Mouse (Mus musculus): ENCODE measurements around the gene Lrrc32. TPM values are rescaled to one million over a fixed set of nuclear protein-coding genes. Genes with fewer than 3 reads are reported as not detected.

The Lrrc32 gene
- polyA plus RNA-seq, 1 experiment: 5.9 TPM

- no peak overlapping the region for H3K4me3 ChIP-seq (ENCODE audit: low read depth, low read length)
- no peak overlapping the region for H3K9ac ChIP-seq (ENCODE audit: low read depth, poor library complexity, severe bottlenecking)
- H3K27me3 ChIP-seq (ENCODE audit: control insufficient read depth, insufficient read depth, low read length, poor library complexity, severe bottlenecking): no peaks in the 10 kb centered on the region
- H3K4me1 ChIP-seq (ENCODE audit: control insufficient read depth, insufficient read depth, low read length): no peaks in the 10 kb centered on the region
- H3K36me3 ChIP-seq (ENCODE audit: control insufficient read depth, insufficient read depth, low read length, poor library complexity, severe bottlenecking): no peaks in the 10 kb centered on the region
- H3K9me3 ChIP-seq (replicated peaks; ENCODE audit: control insufficient read depth, insufficient read depth, low read length, poor library complexity, severe bottlenecking): no peaks in the 10 kb centered on the region
- no peak overlapping the region for H3K27ac ChIP-seq (ENCODE audit: insufficient read depth, low read length)
- TF ChIP-seq EP300 (IDR thresholded peaks at IDR 0.05; ENCODE audit: insufficient read depth, low read depth, low read length): no peak
- TF ChIP-seq CTCF (IDR thresholded peaks at IDR 0.05; ENCODE audit: low read depth, low read length): no peak
- no peak for TF ChIP-seq POLR2A (IDR thresholded peaks at IDR 0.05; ENCODE audit: insufficient read depth, low read length)
Measured at GRCm38 (mm10) chr7:98524401-98524800, 35.3 kb downstream of the Lrrc32 start.

- Histone ChIP-seq H3K27ac (ENCODE audit: insufficient read depth, low read length) (no peak overlapping the region), H3K27me3 (ENCODE audit: control insufficient read depth, insufficient read depth, low read length, poor library complexity, severe bottlenecking) (no peaks in the 10 kb centered on the region), H3K36me3 (ENCODE audit: control insufficient read depth, insufficient read depth, low read length, poor library complexity, severe bottlenecking) (no peaks in the 10 kb centered on the region), H3K9me3 (replicated peaks; ENCODE audit: control insufficient read depth, insufficient read depth, low read length, poor library complexity, severe bottlenecking) (no peaks in the 10 kb centered on the region), H3K9ac (ENCODE audit: low read depth, poor library complexity, severe bottlenecking) (no peak overlapping the region), H3K4me1 (ENCODE audit: control insufficient read depth, insufficient read depth, low read length) (no peaks in the 10 kb centered on the region), H3K4me3 (ENCODE audit: low read depth, low read length) (no peak overlapping the region)
- no peak for TF ChIP-seq CTCF (IDR thresholded peaks at IDR 0.05; ENCODE audit: low read depth, low read length)
- TF ChIP-seq POLR2A (IDR thresholded peaks at IDR 0.05; ENCODE audit: insufficient read depth, low read length): no peak
- TF ChIP-seq EP300 (IDR thresholded peaks at IDR 0.05; ENCODE audit: insufficient read depth, low read depth, low read length): no peak
Measured at GRCm38 (mm10) chr7:98524869-98525699, 36.0 kb downstream of the Lrrc32 start.

- Histone ChIP-seq H3K27ac (ENCODE audit: insufficient read depth, low read length) (no peak overlapping the region), H3K4me3 (ENCODE audit: low read depth, low read length) (no peak overlapping the region), H3K27me3 (ENCODE audit: control insufficient read depth, insufficient read depth, low read length, poor library complexity, severe bottlenecking) (no peaks in the 10 kb centered on the region), H3K9me3 (replicated peaks; ENCODE audit: control insufficient read depth, insufficient read depth, low read length, poor library complexity, severe bottlenecking) (no peaks in the 10 kb centered on the region), H3K4me1 (ENCODE audit: control insufficient read depth, insufficient read depth, low read length) (no peaks in the 10 kb centered on the region), H3K9ac (ENCODE audit: low read depth, poor library complexity, severe bottlenecking) (no peak overlapping the region), H3K36me3 (ENCODE audit: control insufficient read depth, insufficient read depth, low read length, poor library complexity, severe bottlenecking) (no peaks in the 10 kb centered on the region)
- TF ChIP-seq CTCF (IDR thresholded peaks at IDR 0.05; ENCODE audit: low read depth, low read length): no peak
- no peak for TF ChIP-seq EP300 (IDR thresholded peaks at IDR 0.05; ENCODE audit: insufficient read depth, low read depth, low read length)
- TF ChIP-seq POLR2A (IDR thresholded peaks at IDR 0.05; ENCODE audit: insufficient read depth, low read length): no peak
Measured at GRCm38 (mm10) chr7:98527085-98527484, 38.0 kb downstream of the Lrrc32 start.

- no peak overlapping the region for H3K27ac ChIP-seq (ENCODE audit: insufficient read depth, low read length)
- H3K9ac ChIP-seq (ENCODE audit: low read depth, poor library complexity, severe bottlenecking): no peak overlapping the region
- H3K27me3 ChIP-seq (ENCODE audit: control insufficient read depth, insufficient read depth, low read length, poor library complexity, severe bottlenecking): no peaks in the 10 kb centered on the region
- no peak for TF ChIP-seq EP300 (IDR thresholded peaks at IDR 0.05; ENCODE audit: insufficient read depth, low read depth, low read length)
- TF ChIP-seq CTCF (IDR thresholded peaks at IDR 0.05; ENCODE audit: low read depth, low read length): no peak
- no peak for TF ChIP-seq POLR2A (IDR thresholded peaks at IDR 0.05; ENCODE audit: insufficient read depth, low read length)
- no peak overlapping the region for H3K4me3 ChIP-seq (ENCODE audit: low read depth, low read length)
- H3K36me3 ChIP-seq (ENCODE audit: control insufficient read depth, insufficient read depth, low read length, poor library complexity, severe bottlenecking): no peaks in the 10 kb centered on the region
- no peaks in the 10 kb centered on the region for H3K4me1 ChIP-seq (ENCODE audit: control insufficient read depth, insufficient read depth, low read length)
- no peaks in the 10 kb centered on the region for H3K9me3 ChIP-seq (replicated peaks; ENCODE audit: control insufficient read depth, insufficient read depth, low read length, poor library complexity, severe bottlenecking)
Measured at GRCm38 (mm10) chr7:98531612-98532011, 42.5 kb downstream of the Lrrc32 start.

- H3K4me1 ChIP-seq (ENCODE audit: control insufficient read depth, insufficient read depth, low read length): no peaks in the 10 kb centered on the region
- no peak overlapping the region for H3K4me3 ChIP-seq (ENCODE audit: low read depth, low read length)
- no peaks in the 10 kb centered on the region for H3K9me3 ChIP-seq (replicated peaks; ENCODE audit: control insufficient read depth, insufficient read depth, low read length, poor library complexity, severe bottlenecking)
- H3K27me3 ChIP-seq (ENCODE audit: control insufficient read depth, insufficient read depth, low read length, poor library complexity, severe bottlenecking): no peaks in the 10 kb centered on the region
- TF ChIP-seq POLR2A (IDR thresholded peaks at IDR 0.05; ENCODE audit: insufficient read depth, low read length) (no peak), CTCF (IDR thresholded peaks at IDR 0.05; ENCODE audit: low read depth, low read length) (no peak), EP300 (IDR thresholded peaks at IDR 0.05; ENCODE audit: insufficient read depth, low read depth, low read length) (no peak)
- no peaks in the 10 kb centered on the region for H3K36me3 ChIP-seq (ENCODE audit: control insufficient read depth, insufficient read depth, low read length, poor library complexity, severe bottlenecking)
- H3K27ac ChIP-seq (ENCODE audit: insufficient read depth, low read length): no peak overlapping the region
- H3K9ac ChIP-seq (ENCODE audit: low read depth, poor library complexity, severe bottlenecking): no peak overlapping the region
Measured at GRCm38 (mm10) chr7:98532981-98533380, 43.9 kb downstream of the Lrrc32 start.

GRCm38 (mm10) chr7:98534432-98534855 is 45.4 kb downstream of the Lrrc32 start:
- H3K27ac ChIP-seq (ENCODE audit: insufficient read depth, low read length): no peak overlapping the region
- no peak overlapping the region for H3K4me3 ChIP-seq (ENCODE audit: low read depth, low read length)
- no peaks in the 10 kb centered on the region for H3K36me3 ChIP-seq (ENCODE audit: control insufficient read depth, insufficient read depth, low read length, poor library complexity, severe bottlenecking)
- no peak for TF ChIP-seq CTCF (IDR thresholded peaks at IDR 0.05; ENCODE audit: low read depth, low read length)
- TF ChIP-seq EP300 (IDR thresholded peaks at IDR 0.05; ENCODE audit: insufficient read depth, low read depth, low read length): no peak
- TF ChIP-seq POLR2A (IDR thresholded peaks at IDR 0.05; ENCODE audit: insufficient read depth, low read length): no peak
- no peak overlapping the region for H3K9ac ChIP-seq (ENCODE audit: low read depth, poor library complexity, severe bottlenecking)
- no peaks in the 10 kb centered on the region for H3K4me1 ChIP-seq (ENCODE audit: control insufficient read depth, insufficient read depth, low read length)
- no peaks in the 10 kb centered on the region for H3K9me3 ChIP-seq (replicated peaks; ENCODE audit: control insufficient read depth, insufficient read depth, low read length, poor library complexity, severe bottlenecking)
- H3K27me3 ChIP-seq (ENCODE audit: control insufficient read depth, insufficient read depth, low read length, poor library complexity, severe bottlenecking): no peaks in the 10 kb centered on the region
